Comparison of ENCODE assay signal across 25 mouse cellular contexts in the genomic region with DNA sequence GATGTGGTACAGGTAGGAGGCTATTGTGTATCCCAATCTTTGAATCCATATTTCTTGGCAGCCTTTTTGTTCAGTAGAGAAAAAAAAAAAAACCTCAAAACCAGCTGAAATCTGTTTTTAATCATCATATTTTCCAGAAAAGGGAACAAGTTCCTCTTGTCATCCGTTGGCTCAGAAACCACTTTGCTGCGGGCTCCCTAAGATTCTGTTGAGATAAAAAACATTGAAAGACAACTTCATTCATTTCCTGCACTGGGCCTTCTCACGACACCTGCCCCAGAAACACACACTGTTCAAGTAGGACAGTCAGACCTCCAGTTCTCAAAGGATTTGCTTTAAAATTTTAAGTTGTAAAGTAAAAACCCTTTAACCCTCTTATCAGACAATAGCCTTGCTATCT. TPM values are rescaled to one million over a fixed set of nuclear protein-coding genes. Genes with fewer than 3 reads are reported as not detected.
DNase-seq lines count a peak whose midpoint lies in the region; ATAC-seq lines count a peak whose summit lies in the region.
"Had no signal": no experiment of that assay in that cellular context is flagged by ENCODE, and none has a peak within 500 bp of the region (broad histone marks: within the 10 kb centered on the region; RNA-seq: fewer than 3 reads in every experiment).

No protein-coding gene starts in this region.

- H3K36me3 ChIP-seq in embryonic facial prominence, embryonic 14.5 days (ENCODE audit: control insufficient read depth, insufficient read depth, low read length), result no peaks in the 10 kb centered on the region
- H3K36me3 ChIP-seq in embryonic facial prominence, embryonic 10.5 days (replicated peaks), result no peaks in the 10 kb centered on the region
- H3K36me3 ChIP-seq in heart, embryonic 11.5 days (ENCODE audit: control insufficient read depth, insufficient read depth, low read length), result no peaks in the 10 kb centered on the region
- H3K36me3 ChIP-seq: embryonic facial prominence, embryonic 12.5 days; embryonic facial prominence, embryonic 15.5 days; forebrain, embryonic 10.5 days; forebrain, embryonic 12.5 days had no signal

- no peak overlapping the region for H3K4me3 ChIP-seq in embryonic facial prominence, embryonic 14.5 days (ENCODE audit: low read depth, low read length)
- no peak overlapping the region for H3K4me3 ChIP-seq in embryonic facial prominence, embryonic 10.5 days
- no peak overlapping the region for H3K4me3 ChIP-seq in heart, embryonic 11.5 days (ENCODE audit: low read depth, low read length)
- H3K4me3 ChIP-seq: embryonic facial prominence, embryonic 12.5 days; embryonic facial prominence, embryonic 15.5 days; erythroblast, embryonic 14.5 days; forebrain, embryonic 10.5 days; forebrain, embryonic 12.5 days had no signal

- no peaks in the 10 kb centered on the region for H3K4me1 ChIP-seq in embryonic facial prominence, embryonic 14.5 days (ENCODE audit: control insufficient read depth, insufficient read depth, low read length)
- 0 out of 2 replicates have a peak, but pooled peaks cover 6% of the 10 kb centered on the region for H3K4me1 ChIP-seq in embryonic facial prominence, embryonic 10.5 days
- H3K4me1 ChIP-seq in heart, embryonic 11.5 days (ENCODE audit: control insufficient read depth, insufficient read depth, low read length), result no peaks in the 10 kb centered on the region
- H3K4me1 ChIP-seq: embryonic facial prominence, embryonic 12.5 days; embryonic facial prominence, embryonic 15.5 days; forebrain, embryonic 12.5 days had no signal

- H3K9ac ChIP-seq in embryonic facial prominence, embryonic 14.5 days (ENCODE audit: low read depth, low read length), result no peak overlapping the region
- no peak overlapping the region for H3K9ac ChIP-seq in heart, embryonic 11.5 days (ENCODE audit: low read depth, low read length)
- H3K9ac ChIP-seq: embryonic facial prominence, embryonic 12.5 days; embryonic facial prominence, embryonic 15.5 days; forebrain, embryonic 12.5 days had no signal

- H3K27me3 ChIP-seq in embryonic facial prominence, embryonic 14.5 days (replicated peaks; ENCODE audit: control insufficient read depth, insufficient read depth, low read length), result no peaks in the 10 kb centered on the region
- H3K27me3 ChIP-seq in embryonic facial prominence, embryonic 10.5 days (replicated peaks; ENCODE audit: low read depth, poor library complexity, severe bottlenecking), result no peaks in the 10 kb centered on the region
- no peaks in the 10 kb centered on the region for H3K27me3 ChIP-seq in heart, embryonic 11.5 days (ENCODE audit: control insufficient read depth, insufficient read depth, low read length)
- H3K27me3 ChIP-seq: embryonic facial prominence, embryonic 12.5 days; embryonic facial prominence, embryonic 15.5 days; forebrain, embryonic 12.5 days; Patski had no signal

- WGBS in embryonic facial prominence, embryonic 14.5 days, result 35% methylated on average over 3 of the region's 3 CpGs
- WGBS in embryonic facial prominence, embryonic 10.5 days, result 66% methylated on average over 3 of the region's 3 CpGs
- WGBS in heart, embryonic 11.5 days (ENCODE audit: insufficient replicate concordance), result 62% methylated on average over 3 of the region's 3 CpGs

- DNase-seq in embryonic facial prominence, embryonic 14.5 days (ENCODE audit: low spot score), result peak; percentile 55
- no peak for DNase-seq in embryonic facial prominence, embryonic 10.5 days (ENCODE audit: low spot score)
- peak; percentile 65 for DNase-seq in 416B (ENCODE audit: low read depth)
- DNase-seq in heart, postnatal 4 days, result no peak
- DNase-seq: adrenal gland, adult 8-10 months; adrenal gland, postnatal 14 days; adrenal gland, postnatal 36 days; cerebellum, adult 11-12 months; cerebellum, adult 2 months; cerebellum, adult 9-10 months; cerebellum, postnatal 10 days; cerebellum, postnatal 25 days; embryo, embryonic 11 days had no signal

- ATAC-seq in embryonic facial prominence, embryonic 14.5 days (ENCODE audit: low read depth), result no peak
- ATAC-seq in granulocyte monocyte progenitor cell, adult 5-6 weeks (replicated peaks; ENCODE audit: poor library complexity, severe bottlenecking), result peak; percentile 40; the same call in 1 of the 2 replicates
- peak; percentile 57 for ATAC-seq in megakaryocyte progenitor cell, adult 5-6 weeks (replicated peaks; ENCODE audit: poor library complexity)
- ATAC-seq in heart, embryonic 11.5 days (replicated peaks; ENCODE audit: insufficient number of reproducible peaks, low FRiP score, low TSS enrichment), result no peak
- ATAC-seq: activated CD4-positive, CD25-positive, alpha-beta regulatory T cell, adult 4 months; forebrain, embryonic 14.5 days; Patski had no signal

- no peak overlapping the region for H3K4me2 ChIP-seq in embryonic facial prominence, embryonic 14.5 days (ENCODE audit: low read depth, low read length)
- no peak overlapping the region for H3K4me2 ChIP-seq in heart, embryonic 11.5 days
- H3K4me2 ChIP-seq: embryonic facial prominence, embryonic 12.5 days; embryonic facial prominence, embryonic 15.5 days; forebrain, embryonic 12.5 days had no signal

- no peak overlapping the region for H3K27ac ChIP-seq in embryonic facial prominence, embryonic 14.5 days (replicated peaks; ENCODE audit: low read depth, low read length)
- no peak overlapping the region for H3K27ac ChIP-seq in embryonic facial prominence, embryonic 10.5 days (replicated peaks)
- H3K27ac ChIP-seq in heart, embryonic 11.5 days (ENCODE audit: low read depth, low read length), result no peak overlapping the region
- H3K27ac ChIP-seq: embryonic facial prominence, embryonic 12.5 days; embryonic facial prominence, embryonic 15.5 days; forebrain, embryonic 10.5 days; forebrain, embryonic 12.5 days had no signal

- H3K9me3 ChIP-seq in embryonic facial prominence, embryonic 14.5 days (ENCODE audit: control insufficient read depth, low read length), result no peaks in the 10 kb centered on the region
- no peaks in the 10 kb centered on the region for H3K9me3 ChIP-seq in embryonic facial prominence, embryonic 10.5 days
- no peaks in the 10 kb centered on the region for H3K9me3 ChIP-seq in heart, embryonic 11.5 days (replicated peaks; ENCODE audit: control insufficient read depth, low read length)
- H3K9me3 ChIP-seq: embryonic facial prominence, embryonic 12.5 days; embryonic facial prominence, embryonic 15.5 days; forebrain, embryonic 10.5 days; forebrain, embryonic 12.5 days had no signal

RNA-seq across cellular contexts. Expression of a gene that starts 23.0 kb away (rescaled TPM):
- polyA plus RNA-seq in embryonic facial prominence, embryonic 14.5 days (2014; fragmentation: Nextera tagmentation; extraction: Ambion mirVana), result 9.4 and 10.9 TPM in 2 replicates
- 7.7 and 8.5 TPM in 2 replicates for polyA plus RNA-seq in embryonic facial prominence, embryonic 10.5 days (2016; fragmentation: Nextera tagmentation; extraction: Ambion mirVana)
- total RNA-seq in granulocyte monocyte progenitor cell, adult 5-6 weeks (2014; fragmentation: Nextera tagmentation), result 1.6 and 3.9 TPM in 2 replicates
- 0.73 and 0.82 TPM in 2 replicates for total RNA-seq in granulocyte monocyte progenitor cell, adult 5-6 weeks (2017)
- total RNA-seq in megakaryocyte progenitor cell, adult 5-6 weeks (2015), result 0.39 and 0.99 TPM in 2 replicates
- 0.34 and 0.62 TPM in 2 replicates for total RNA-seq in megakaryocyte progenitor cell, adult 5-6 weeks (2017)
- polyA plus RNA-seq in heart, embryonic 11.5 days (2014; fragmentation: Nextera tagmentation; extraction: Ambion mirVana), result 3.0 and 4.4 TPM in 2 replicates
- 1 to 10 TPM; 5.5 to 7.6 TPM for total RNA-seq in heart, postnatal 4 days (2021)
- total RNA-seq: MEL had no signal
- polyA plus RNA-seq: activated CD4-positive, CD25-positive, alpha-beta regulatory T cell, adult 4 months had no signal

Comparison
In these comparisons a context has a peak if more than half of its experiments do, and no peak if none do; other contexts are left out.
1. DNase-seq: peak in embryonic facial prominence, embryonic 14.5 days (single experiment) and 416B (single experiment); none in embryonic facial prominence, embryonic 10.5 days (single experiment) and heart, postnatal 4 days (single experiment).
2. ATAC-seq: peak in granulocyte monocyte progenitor cell, adult 5-6 weeks (single experiment) and megakaryocyte progenitor cell, adult 5-6 weeks (single experiment); none in embryonic facial prominence, embryonic 14.5 days (single experiment) and heart, embryonic 11.5 days (single experiment).